Mouse (Mus musculus) limb, embryonic 14.5 days (tissue): ENCODE measurements around the gene Zfp784. TPM values are rescaled to one million over a fixed set of nuclear protein-coding genes. Genes with fewer than 3 reads are reported as not detected.

Experiments
- ATAC-seq: fragments of 200-750 bp; cut with Nextera tagmentation; 2 replicates; pipeline ENCODE4 v1.8.0; 2017; ENCODE audit warnings: low read depth, moderate number of reproducible peaks, moderate TSS enrichment; ENCODE audit not compliant: low FRiP score
- DNase-seq: peaks from one replicate; pipeline ENCODE4 v3.0.0-alpha.2; 2015; ENCODE audit warnings: low spot score
- H3K27ac ChIP-seq: fragments of 300-500 bp; sonication (generic); replicated peaks from 2 replicates; pipeline ENCODE4 v1.5.1; 2014; ENCODE audit warnings: low read depth, mild to moderate bottlenecking, low read length, moderate library complexity, mixed read lengths
- H3K27me3 ChIP-seq: fragments of 300-500 bp; sonication (generic); 2 replicates; pipeline ENCODE4 v1.6.1; 2014; ENCODE audit warnings: low read length, mixed read lengths; ENCODE audit not compliant: control insufficient read depth, insufficient read depth
- H3K36me3 ChIP-seq: fragments of 300-500 bp; sonication (generic); 2 replicates; pipeline ENCODE4 v1.6.1; 2014; ENCODE audit warnings: mild to moderate bottlenecking, low read length, moderate library complexity, mixed read lengths; ENCODE audit not compliant: control insufficient read depth, insufficient read depth
- H3K4me1 ChIP-seq: fragments of 300-500 bp; sonication (generic); 2 replicates; pipeline ENCODE4 v1.6.1; 2014; ENCODE audit warnings: antibody characterized with exemption, low read length, mixed read lengths; ENCODE audit not compliant: control insufficient read depth, insufficient read depth
- H3K4me2 ChIP-seq: fragments of 300-500 bp; sonication (generic); replicated peaks from 2 replicates; pipeline ENCODE4 v1.6.1; 2014; ENCODE audit warnings: low read depth, mild to moderate bottlenecking, low read length, moderate library complexity; ENCODE audit not compliant: severe bottlenecking
- H3K4me3 ChIP-seq: fragments of 300-500 bp; sonication (generic); replicated peaks from 2 replicates; pipeline ENCODE4 v1.5.1; 2014; ENCODE audit warnings: low read length
- H3K9ac ChIP-seq: fragments of 300-500 bp; sonication (generic); 2 replicates; pipeline ENCODE4 v1.6.1; 2014; ENCODE audit warnings: mild to moderate bottlenecking, low read depth, low read length, moderate library complexity; ENCODE audit not compliant: severe bottlenecking
- H3K9me3 ChIP-seq: fragments of 300-500 bp; sonication (generic); 2 replicates; pipeline ENCODE4 v1.6.1; 2016; ENCODE audit warnings: low read length; ENCODE audit not compliant: control insufficient read depth
- POLR2A ChIP-seq: fragments of 200-500 bp; IDR thresholded peaks from 2 replicates; pipeline ENCODE4 v1.8.0; 2012; ENCODE audit warnings: inconsistent platforms, mild to moderate bottlenecking, moderate library complexity, borderline replicate concordance; ENCODE audit not compliant: insufficient read depth, insufficient read length; ENCODE audit errors: extremely low read depth
- WGBS: fragments of 180-500 bp; shearing (Covaris S2); extraction: QIAGEN DNeasy Blood & Tissue Kit; methylation state at CpG from one replicate; pipeline ENCODE4 v1.1.7; 2014; 5-methylcytosine and 5-hydroxymethylcytosine counted together
- polyA plus RNA-seq, 2 experiments: library from polyadenylated mRNA; depleted of rRNA in 1 of 2; stranded (reverse) in 1 of 2; unstranded in 1 of 2; fragments of >200 nt; fragmentation: Nextera tagmentation in 1 of 2; extraction: Ambion mirVana in 1 of 2; gene quantifications; 2 replicates each; pipeline versions ENCODE4 v1.2.1 to v1.2.3; 2012 to 2014

Gene Zfp784
- polyA plus RNA-seq, 2 experiments, result 5.6 to 6.8 TPM

GRCm38 (mm10) chr7:5061774-5062359 is 23.6 kb upstream of the Zfp784 start, which contains the start of gene U2af2:
Gene U2af2, plus strand, starts transcription at chr7:5062143.
- Histone ChIP-seq H3K27ac (peak within 1 kb of the TSS; percentile 96), H3K4me2 (peak within 1 kb of the TSS; percentile 82), H3K9me3 (no peaks in the 10 kb centered on the region), H3K4me3 (peak within 1 kb of the TSS; percentile 64), H3K4me1 (peaks cover 20% of the 10 kb centered on the region), H3K36me3 (peaks cover 16% of the 10 kb centered on the region), H3K27me3 (0 out of 2 replicates have a peak, but pooled peaks cover 4% of the 10 kb centered on the region), H3K9ac (peak within 1 kb of the TSS; percentile 83)
- 0 out of 2 replicates have a peak, but pooled peaks have one; percentile 19 for TF ChIP-seq POLR2A
- ATAC-seq, result peak; percentile 81
- peak; percentile 89 for DNase-seq
- WGBS, result 2% methylated on average over 32 of the region's 65 CpGs

GRCm38 (mm10) chr7:5060944-5061773 is 22.9 kb upstream of the Zfp784 start:
- Histone ChIP-seq H3K27ac (peak overlapping the region; percentile 96), H3K4me1 (peaks cover 21% of the 10 kb centered on the region), H3K4me2 (peak overlapping the region; percentile 82), H3K9ac (peak overlapping the region; percentile 83), H3K4me3 (peak overlapping the region; percentile 64), H3K27me3 (peaks cover 9% of the 10 kb centered on the region; the same call in 1 of the 2 replicates), H3K9me3 (no peaks in the 10 kb centered on the region), H3K36me3 (peaks cover 9% of the 10 kb centered on the region)
- 2% methylated on average over 58 of the region's 60 CpGs for WGBS
- no peak; the same call in 1 of the 2 replicates for TF ChIP-seq POLR2A
- ATAC-seq (peak; percentile 88), DNase-seq (peak; percentile 99)

GRCm38 (mm10) chr7:5060239-5060731 is 22.0 kb upstream of the Zfp784 start:
- ATAC-seq, result no peak
- H3K4me2 ChIP-seq, result peak overlapping the region; percentile 82
- H3K36me3 ChIP-seq, result 0 out of 2 replicates have a peak, but pooled peaks cover under 1% of the 10 kb centered on the region
- no peaks in the 10 kb centered on the region for H3K9me3 ChIP-seq
- peak overlapping the region; percentile 64 for H3K4me3 ChIP-seq
- peaks cover 18% of the 10 kb centered on the region for H3K27me3 ChIP-seq
- peaks cover 24% of the 10 kb centered on the region for H3K4me1 ChIP-seq
- TF ChIP-seq POLR2A, result no peak
- peak; percentile 86 for DNase-seq
- H3K27ac ChIP-seq, result peak overlapping the region; percentile 96
- 3% methylated on average over 24 of the region's 27 CpGs for WGBS
- peak overlapping the region; percentile 83 for H3K9ac ChIP-seq

GRCm38 (mm10) chr7:5059421-5059820 is 21.2 kb upstream of the Zfp784 start:
- H3K4me2 ChIP-seq, result no peak overlapping the region
- 92% methylated on average over 12 of the region's 12 CpGs for WGBS

GRCm38 (mm10) chr7:5058631-5059030 is 20.4 kb upstream of the Zfp784 start:
- Histone ChIP-seq H3K4me1 (peaks cover 24% of the 10 kb centered on the region), H3K4me3 (no peak overlapping the region)
- TF ChIP-seq POLR2A, result no peak

More at GRCm38 (mm10) chr7:5059421-5059820, 21.2 kb upstream of the Zfp784 start:
- H3K27ac ChIP-seq, result no peak overlapping the region
- DNase-seq, result no peak
- H3K4me1 ChIP-seq, result peaks cover 24% of the 10 kb centered on the region
- TF ChIP-seq POLR2A, result no peak
- no peaks in the 10 kb centered on the region for H3K9me3 ChIP-seq
- H3K4me3 ChIP-seq, result no peak overlapping the region
- H3K36me3 ChIP-seq, result no peaks in the 10 kb centered on the region
- no peak for ATAC-seq
- H3K27me3 ChIP-seq, result peaks cover 26% of the 10 kb centered on the region
- H3K9ac ChIP-seq, result no peak overlapping the region

More at GRCm38 (mm10) chr7:5058631-5059030, 20.4 kb upstream of the Zfp784 start:
- no peaks in the 10 kb centered on the region for H3K36me3 ChIP-seq
- H3K4me2 ChIP-seq, result no peak overlapping the region
- H3K27me3 ChIP-seq, result peaks cover 34% of the 10 kb centered on the region
- H3K27ac ChIP-seq, result no peak overlapping the region
- no peak for DNase-seq
- H3K9ac ChIP-seq, result no peak overlapping the region
- H3K9me3 ChIP-seq, result no peaks in the 10 kb centered on the region
- 91% methylated on average over 1 of the region's 1 CpGs for WGBS
- ATAC-seq, result no peak
